Mouse (Mus musculus): ENCODE data around the gene Tm4sf5. TPM values are rescaled to one million over a fixed set of nuclear protein-coding genes. Genes with fewer than 3 reads are reported as not detected.

Gene Tm4sf5
- polyA plus RNA-seq (2014; fragmentation: Nextera tagmentation; extraction: Ambion mirVana) = 1.1 and 3.4 TPM in 2 replicates

- WGBS = 86% methylated on average over 9 of the region's 9 CpGs
Observed at GRCm38 (mm10) chr11:70504970-70505369, at the start of gene Tm4sf5. Gene Tm4sf5, plus strand, starts transcription at chr11:70505244.

GRCm38 (mm10) chr11:70458688-70459600, 46.1 kb upstream of the Tm4sf5 start, which contains the start of gene Zmynd15:
Gene Zmynd15, plus strand, starts transcription at chr11:70459433.
- Histone ChIP-seq H3K36me3 (ENCODE audit: control insufficient read depth, insufficient read depth, low read length) (no peaks in the 10 kb centered on the region), H3K4me1 (ENCODE audit: control insufficient read depth, insufficient read depth, low read length) (peaks cover 7% of the 10 kb centered on the region; the same call in 1 of the 2 replicates), H3K4me2 (ENCODE audit: low read length) (peak within 1 kb of the TSS; percentile 68), H3K9me3 (replicated peaks; ENCODE audit: control insufficient read depth, low read length) (no peaks in the 10 kb centered on the region), H3K4me3 (ENCODE audit: low read depth, low read length) (peak within 1 kb of the TSS; percentile 36), H3K27ac (ENCODE audit: low read depth, low read length) (no peak within 1 kb of the TSS), H3K27me3 (replicated peaks; ENCODE audit: control insufficient read depth, insufficient read depth, low read length) (peaks cover 30% of the 10 kb centered on the region), H3K9ac (ENCODE audit: low read length) (peak within 1 kb of the TSS; percentile 63)
- DNase-seq (ENCODE audit: low spot score) (no peak), ATAC-seq (no peak)
- 19% methylated on average over 31 of the region's 32 CpGs for WGBS

More at GRCm38 (mm10) chr11:70504970-70505369, at the start of gene Tm4sf5:
- no peak within 1 kb of the TSS for H3K4me2 ChIP-seq (ENCODE audit: low read length)
- no peaks in the 10 kb centered on the region for H3K9me3 ChIP-seq (replicated peaks; ENCODE audit: control insufficient read depth, low read length)
- DNase-seq (ENCODE audit: low spot score) = no peak
- no peak within 1 kb of the TSS for H3K4me3 ChIP-seq (ENCODE audit: low read depth, low read length)
- no peak within 1 kb of the TSS for H3K27ac ChIP-seq (ENCODE audit: low read depth, low read length)
- H3K4me1 ChIP-seq (ENCODE audit: control insufficient read depth, insufficient read depth, low read length) = peaks cover 2% of the 10 kb centered on the region; the same call in 1 of the 2 replicates
- H3K9ac ChIP-seq (ENCODE audit: low read length) = no peak within 1 kb of the TSS
- ATAC-seq = no peak
- H3K36me3 ChIP-seq (ENCODE audit: control insufficient read depth, insufficient read depth, low read length) = no peaks in the 10 kb centered on the region
- H3K27me3 ChIP-seq (replicated peaks; ENCODE audit: control insufficient read depth, insufficient read depth, low read length) = no peaks in the 10 kb centered on the region

DNA sequence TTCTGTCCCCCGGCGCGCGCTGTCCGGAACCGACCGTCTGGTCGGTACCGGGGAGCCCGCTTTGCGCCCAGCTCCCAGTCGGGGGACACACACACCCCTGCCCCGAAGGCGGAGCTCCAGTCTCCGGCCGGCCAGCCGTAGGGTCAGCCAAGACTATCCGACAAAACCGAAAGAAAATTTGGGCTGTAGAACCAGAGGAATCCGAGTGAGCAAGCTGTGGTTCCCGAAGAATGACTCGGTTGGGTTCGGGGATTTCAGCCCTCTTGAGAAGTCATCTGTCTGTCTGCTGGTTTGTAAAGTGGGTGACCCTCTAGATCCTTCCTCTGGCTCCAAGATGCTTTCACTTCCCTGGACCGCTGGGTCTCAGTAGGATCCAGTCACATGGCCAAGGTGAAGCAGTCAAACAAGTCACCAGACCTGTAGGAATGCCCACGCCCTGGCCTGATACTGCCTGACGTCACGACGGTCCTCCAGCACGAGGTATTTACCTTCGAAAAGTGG, 45.4 kb upstream of the Tm4sf5 start, which contains the start of gene Cxcl16:
Cxcl16 (minus strand) TSS at position 384 of the 501 bp plus-strand sequence.
- 4% methylated on average over 30 of the region's 30 CpGs for WGBS
- H3K4me3 ChIP-seq (ENCODE audit: low read depth, low read length) = peak within 1 kb of the TSS; percentile 36
- H3K36me3 ChIP-seq (ENCODE audit: control insufficient read depth, insufficient read depth, low read length) = no peaks in the 10 kb centered on the region
- DNase-seq (ENCODE audit: low spot score) (no peak), ATAC-seq (no peak)
- no peak within 1 kb of the TSS for H3K27ac ChIP-seq (ENCODE audit: low read depth, low read length)
- peak within 1 kb of the TSS; percentile 68 for H3K4me2 ChIP-seq (ENCODE audit: low read length)
- peak within 1 kb of the TSS; percentile 63 for H3K9ac ChIP-seq (ENCODE audit: low read length)
- H3K9me3 ChIP-seq (replicated peaks; ENCODE audit: control insufficient read depth, low read length) = no peaks in the 10 kb centered on the region
- peaks cover 7% of the 10 kb centered on the region; the same call in 1 of the 2 replicates for H3K4me1 ChIP-seq (ENCODE audit: control insufficient read depth, insufficient read depth, low read length)
- H3K27me3 ChIP-seq (replicated peaks; ENCODE audit: control insufficient read depth, insufficient read depth, low read length) = peaks cover 31% of the 10 kb centered on the region

GRCm38 (mm10) chr11:70463970-70464369, 41.1 kb upstream of the Tm4sf5 start:
- Histone ChIP-seq H3K9ac (ENCODE audit: low read length) (no peak overlapping the region; the same call in 1 of the 2 replicates), H3K4me3 (ENCODE audit: low read depth, low read length) (no peak overlapping the region), H3K27me3 (replicated peaks; ENCODE audit: control insufficient read depth, insufficient read depth, low read length) (peaks cover 26% of the 10 kb centered on the region), H3K4me2 (ENCODE audit: low read length) (no peak overlapping the region), H3K9me3 (replicated peaks; ENCODE audit: control insufficient read depth, low read length) (no peaks in the 10 kb centered on the region), H3K27ac (ENCODE audit: low read depth, low read length) (no peak overlapping the region), H3K36me3 (ENCODE audit: control insufficient read depth, insufficient read depth, low read length) (no peaks in the 10 kb centered on the region), H3K4me1 (ENCODE audit: control insufficient read depth, insufficient read depth, low read length) (peaks cover 15% of the 10 kb centered on the region)
- 75% methylated on average over 5 of the region's 5 CpGs for WGBS
- DNase-seq (ENCODE audit: low spot score) = no peak
- no peak for ATAC-seq

DNA sequence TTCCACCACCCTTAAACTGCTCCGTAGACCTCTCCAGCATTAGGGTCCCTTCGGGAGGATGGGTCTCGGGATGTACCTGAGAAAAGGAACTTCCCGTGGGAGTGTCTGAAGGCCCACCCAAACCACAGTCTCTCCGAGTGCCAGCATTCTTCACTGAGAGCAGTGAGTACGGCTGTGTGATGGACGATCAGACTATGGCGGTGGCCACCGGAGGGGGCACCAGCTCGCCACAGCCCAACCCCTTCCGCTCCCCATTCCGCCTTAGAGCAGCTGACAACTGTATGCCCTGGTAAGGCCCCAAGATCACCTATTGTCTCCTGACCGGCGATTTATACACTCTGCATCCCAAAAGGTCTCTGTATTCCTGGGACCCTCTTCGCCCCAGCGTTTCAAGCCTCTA, 39.8 kb upstream of the Tm4sf5 start:
- Histone ChIP-seq H3K27ac (ENCODE audit: low read depth, low read length) (no peak overlapping the region), H3K36me3 (ENCODE audit: control insufficient read depth, insufficient read depth, low read length) (no peaks in the 10 kb centered on the region), H3K9me3 (replicated peaks; ENCODE audit: control insufficient read depth, low read length) (no peaks in the 10 kb centered on the region), H3K4me3 (ENCODE audit: low read depth, low read length) (peak overlapping the region; percentile 9; the same call in 1 of the 2 replicates), H3K4me2 (ENCODE audit: low read length) (peak overlapping the region; percentile 46), H3K4me1 (ENCODE audit: control insufficient read depth, insufficient read depth, low read length) (peaks cover 10% of the 10 kb centered on the region), H3K9ac (ENCODE audit: low read length) (peak overlapping the region; percentile 40), H3K27me3 (replicated peaks; ENCODE audit: control insufficient read depth, insufficient read depth, low read length) (peaks cover 14% of the 10 kb centered on the region)
- ATAC-seq = no peak
- no peak for DNase-seq (ENCODE audit: low spot score)
- 24% methylated on average over 16 of the region's 16 CpGs for WGBS

DNA sequence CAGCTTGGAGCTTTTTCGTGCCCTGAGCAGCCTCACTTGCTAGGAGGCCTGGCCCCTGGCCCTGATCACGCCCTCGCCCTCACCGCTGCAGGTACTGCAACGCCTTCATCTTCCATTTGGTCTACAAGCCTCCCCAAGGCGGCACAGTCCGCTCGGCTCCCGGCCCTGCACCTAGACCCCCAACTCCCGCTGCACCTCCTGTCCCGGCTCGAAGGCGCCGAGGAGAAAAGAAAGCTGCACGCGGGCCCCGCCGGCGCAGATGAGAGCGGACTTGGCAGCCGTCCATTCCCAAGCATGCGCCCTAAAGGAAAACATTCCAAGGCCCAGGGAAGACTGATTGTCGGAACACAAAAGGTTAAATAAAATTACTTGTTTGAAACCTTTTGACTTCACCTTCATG, 39.2 kb upstream of the Tm4sf5 start:
- DNase-seq (ENCODE audit: low spot score) = peak; percentile 58
- H3K27me3 ChIP-seq (replicated peaks; ENCODE audit: control insufficient read depth, insufficient read depth, low read length) = peaks cover 8% of the 10 kb centered on the region
- H3K4me3 ChIP-seq (ENCODE audit: low read depth, low read length) = peak overlapping the region; percentile 9

GRCm38 (mm10) chr11:70467902-70468619, 37.0 kb upstream of the Tm4sf5 start:
- WGBS = 90% methylated on average over 5 of the region's 5 CpGs
- no peak overlapping the region for H3K9ac ChIP-seq (ENCODE audit: low read length)
- 0 out of 2 replicates have a peak, but pooled peaks cover 3% of the 10 kb centered on the region for H3K27me3 ChIP-seq (replicated peaks; ENCODE audit: control insufficient read depth, insufficient read depth, low read length)
- H3K36me3 ChIP-seq (ENCODE audit: control insufficient read depth, insufficient read depth, low read length) = no peaks in the 10 kb centered on the region
- H3K9me3 ChIP-seq (replicated peaks; ENCODE audit: control insufficient read depth, low read length) = no peaks in the 10 kb centered on the region
- DNase-seq (ENCODE audit: low spot score) (no peak), ATAC-seq (no peak)
- H3K27ac ChIP-seq (ENCODE audit: low read depth, low read length) = no peak overlapping the region
- H3K4me3 ChIP-seq (ENCODE audit: low read depth, low read length) = no peak overlapping the region
- no peak overlapping the region for H3K4me2 ChIP-seq (ENCODE audit: low read length)
- H3K4me1 ChIP-seq (ENCODE audit: control insufficient read depth, insufficient read depth, low read length) = peaks cover 10% of the 10 kb centered on the region

More for the DNA sequence above, 39.2 kb upstream of the Tm4sf5 start:
- Histone ChIP-seq H3K9ac (ENCODE audit: low read length) (peak overlapping the region; percentile 40), H3K4me1 (ENCODE audit: control insufficient read depth, insufficient read depth, low read length) (peaks cover 10% of the 10 kb centered on the region), H3K27ac (ENCODE audit: low read depth, low read length) (no peak overlapping the region), H3K4me2 (ENCODE audit: low read length) (peak overlapping the region; percentile 46), H3K9me3 (replicated peaks; ENCODE audit: control insufficient read depth, low read length) (no peaks in the 10 kb centered on the region), H3K36me3 (ENCODE audit: control insufficient read depth, insufficient read depth, low read length) (no peaks in the 10 kb centered on the region)
- peak; percentile 23; the same call in 1 of the 2 replicates for ATAC-seq
- 10% methylated on average over 23 of the region's 23 CpGs for WGBS

DNA sequence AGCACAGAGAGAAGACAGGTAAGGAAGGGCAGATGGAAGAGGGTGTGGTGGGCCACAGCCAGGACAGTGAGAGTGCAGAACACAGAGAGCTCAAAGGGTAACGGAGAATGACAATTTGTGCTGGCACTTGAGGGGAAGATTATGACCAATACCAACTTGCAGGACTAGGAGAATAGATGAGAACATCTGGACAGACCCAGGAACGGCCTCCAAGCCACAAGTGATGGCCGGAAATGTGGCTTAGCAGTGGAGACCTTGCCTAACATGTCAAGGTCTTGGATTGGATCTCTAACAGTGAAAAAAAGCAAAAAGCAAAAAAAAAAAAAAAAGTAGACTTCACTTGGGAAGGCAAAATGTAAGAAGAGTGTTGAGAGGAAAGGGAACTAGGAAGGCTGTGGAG, 35.3 kb upstream of the Tm4sf5 start:
- no peaks in the 10 kb centered on the region for H3K27me3 ChIP-seq (replicated peaks; ENCODE audit: control insufficient read depth, insufficient read depth, low read length)
- ATAC-seq = no peak
- H3K4me3 ChIP-seq (ENCODE audit: low read depth, low read length) = no peak overlapping the region
- DNase-seq (ENCODE audit: low spot score) = no peak
- H3K9me3 ChIP-seq (replicated peaks; ENCODE audit: control insufficient read depth, low read length) = no peaks in the 10 kb centered on the region
- no peaks in the 10 kb centered on the region for H3K36me3 ChIP-seq (ENCODE audit: control insufficient read depth, insufficient read depth, low read length)
- H3K4me2 ChIP-seq (ENCODE audit: low read length) = no peak overlapping the region
- no peak overlapping the region for H3K27ac ChIP-seq (ENCODE audit: low read depth, low read length)
- 85% methylated on average over 3 of the region's 3 CpGs for WGBS
- no peak overlapping the region for H3K9ac ChIP-seq (ENCODE audit: low read length)
- H3K4me1 ChIP-seq (ENCODE audit: control insufficient read depth, insufficient read depth, low read length) = peaks cover 10% of the 10 kb centered on the region

All from forebrain, embryonic 14.5 days (tissue).